Mouse (Mus musculus) spleen, postnatal 14 days (tissue): Measurements from ENCODE around the gene Tsc22d1.

Experiments used
- DNase-seq, 2 experiments: peaks; one replicate each; pipeline ENCODE4 v3.0.0; 2021 to 2022; ENCODE audit warnings: low spot score in 2 of 2

The Tsc22d1 gene

DNA sequence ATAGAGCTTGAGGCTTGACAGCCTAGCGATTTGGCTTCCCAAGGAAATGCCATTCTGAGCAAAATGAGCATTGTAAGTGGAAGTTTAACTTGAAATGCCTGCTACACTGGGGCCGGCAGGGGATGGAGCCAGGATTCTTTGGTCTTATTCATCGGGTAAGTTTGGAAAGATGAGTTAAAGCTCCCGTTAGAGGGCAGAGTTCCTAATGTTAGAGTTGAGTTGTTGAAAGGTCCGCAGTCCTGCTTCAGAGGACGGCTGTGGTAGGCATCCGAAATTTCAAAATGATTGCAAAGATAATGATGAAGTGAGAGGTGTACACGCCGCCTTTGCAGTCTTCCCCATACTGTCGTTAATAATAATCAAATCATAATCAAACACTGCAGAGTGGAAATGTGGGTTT is 27.4 kb downstream of the Tsc22d1 start:
- no peak for DNase-seq

DNA sequence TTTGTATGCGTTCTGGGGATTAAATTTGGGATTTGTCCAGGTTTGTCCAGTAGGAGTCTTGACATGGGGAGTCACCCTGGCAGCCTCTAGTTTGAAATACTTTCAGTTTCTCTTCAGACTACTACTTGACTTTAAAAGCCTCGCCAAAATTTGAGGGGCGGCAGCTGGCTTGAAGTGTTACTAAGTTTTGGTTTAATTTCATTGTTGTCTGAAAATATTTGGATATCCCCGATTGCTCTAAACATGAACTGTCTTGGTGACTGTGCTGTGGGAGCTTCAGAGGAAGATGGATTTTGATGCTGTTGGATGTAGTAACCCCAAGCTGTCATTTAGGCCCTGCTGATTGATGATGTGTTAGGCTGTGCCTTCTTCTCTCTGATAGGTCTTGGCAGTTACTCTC is 34.2 kb downstream of the Tsc22d1 start:
- no peak for DNase-seq

DNA sequence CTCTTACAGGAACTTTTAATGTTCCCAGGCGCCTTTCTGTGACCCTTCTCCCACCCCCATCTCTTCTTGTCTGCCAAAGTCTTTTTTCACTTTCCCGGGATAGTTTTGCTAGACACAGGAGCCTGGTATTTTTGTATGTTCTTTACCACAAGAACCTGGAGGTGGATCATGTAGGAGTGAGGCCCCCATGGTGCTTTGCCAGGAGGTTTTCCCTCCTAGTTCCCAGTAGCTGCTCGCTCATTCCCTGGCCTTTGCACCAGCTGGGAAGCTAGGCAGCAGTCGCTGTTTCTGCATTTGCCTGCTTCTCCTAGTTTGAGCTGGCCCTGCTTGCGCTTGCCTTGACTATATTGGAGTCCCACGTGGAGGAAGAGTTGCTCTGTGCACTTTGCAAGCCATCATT is 36.2 kb downstream of the Tsc22d1 start:
- DNase-seq: no peak

DNA sequence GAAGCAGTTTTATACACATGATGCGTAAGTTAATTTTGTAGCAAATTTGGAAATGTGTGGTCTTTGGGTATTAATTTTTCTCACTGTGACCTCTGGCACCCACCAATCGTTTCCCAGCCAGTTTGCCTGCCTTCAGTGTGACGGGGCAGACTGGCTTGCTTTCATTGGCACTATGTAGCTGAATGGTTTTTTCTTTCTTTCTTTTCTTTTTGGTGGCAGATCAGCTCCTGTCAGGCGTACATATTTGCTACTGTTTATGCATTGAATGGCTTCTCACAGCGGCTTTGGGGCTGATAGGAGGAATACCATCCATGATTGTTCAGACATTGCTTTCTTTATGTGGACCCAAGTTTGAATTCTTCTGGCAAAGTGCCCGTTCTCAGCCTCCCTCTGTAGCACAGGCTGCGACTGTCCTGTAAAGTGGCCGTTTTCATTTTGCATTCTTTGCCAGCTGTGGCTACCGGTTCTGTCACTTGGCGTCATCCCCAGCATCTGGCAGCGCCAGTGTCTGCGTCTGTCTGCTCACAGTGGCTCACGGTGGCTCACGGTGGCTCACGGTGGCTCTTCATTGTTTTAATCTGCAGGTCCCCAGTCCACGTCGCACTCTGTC is 38.1 kb downstream of the Tsc22d1 start:
- DNase-seq: no peak

DNA sequence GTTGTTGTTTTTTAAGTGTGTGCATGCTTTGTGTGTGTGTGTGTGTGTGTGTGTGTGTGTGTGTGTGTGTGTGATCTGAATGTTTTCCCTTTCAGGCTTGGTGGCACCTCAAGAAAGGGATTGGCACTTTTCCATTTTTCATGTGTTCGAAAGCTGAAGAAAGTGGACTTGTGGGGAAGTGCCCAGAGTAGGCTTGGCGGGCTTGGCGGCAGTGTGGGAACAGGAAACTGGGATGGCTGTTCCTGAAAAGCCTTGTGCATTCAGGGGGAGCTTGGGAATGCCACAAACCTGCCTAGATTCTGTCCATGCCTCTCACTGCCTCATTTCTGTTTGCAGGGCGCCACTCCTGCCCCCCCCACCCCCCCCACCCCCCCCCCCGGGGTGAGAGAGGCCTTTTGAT is 39.9 kb downstream of the Tsc22d1 start:
- DNase-seq: no peak

DNA sequence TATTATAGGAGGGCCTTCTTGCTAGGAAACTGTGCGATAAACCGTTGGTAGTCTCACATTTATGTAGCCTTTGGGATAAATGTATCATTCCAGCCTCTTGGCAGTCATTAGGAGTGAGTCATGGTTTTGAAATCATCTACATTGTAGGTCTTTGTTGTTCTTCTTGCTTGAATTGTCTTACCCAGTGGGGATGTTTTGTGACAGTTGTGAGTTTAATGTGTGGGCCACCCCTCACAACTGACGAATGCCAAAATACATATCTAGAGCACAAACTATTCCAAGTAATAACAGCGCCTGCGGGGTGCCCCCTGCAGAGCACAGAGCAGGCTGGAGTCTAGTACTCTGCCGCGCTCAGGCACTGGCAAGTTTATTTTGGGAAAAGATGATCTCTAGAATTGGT is 40.4 kb downstream of the Tsc22d1 start:
- no peak for DNase-seq

DNA sequence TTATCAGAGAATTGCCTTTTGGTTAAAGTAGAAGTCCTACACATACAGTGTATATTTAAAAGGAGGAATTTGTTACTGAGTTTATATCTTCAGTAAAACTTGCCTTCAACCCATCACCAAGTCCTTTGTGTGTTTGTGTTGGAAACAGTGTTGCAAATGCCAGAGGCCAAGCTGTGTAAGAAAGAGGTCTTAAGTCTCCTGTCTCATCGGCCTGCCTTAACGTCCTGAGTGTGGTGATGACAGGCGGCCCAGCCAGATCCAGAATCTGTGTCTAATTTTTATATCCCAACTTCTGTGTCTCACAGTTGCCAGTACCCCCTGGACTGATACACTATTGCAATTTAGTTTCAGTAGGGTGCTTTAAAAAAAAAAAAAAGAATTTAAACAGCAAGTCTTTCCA is 42.9 kb downstream of the Tsc22d1 start:
- no peak for DNase-seq

DNA sequence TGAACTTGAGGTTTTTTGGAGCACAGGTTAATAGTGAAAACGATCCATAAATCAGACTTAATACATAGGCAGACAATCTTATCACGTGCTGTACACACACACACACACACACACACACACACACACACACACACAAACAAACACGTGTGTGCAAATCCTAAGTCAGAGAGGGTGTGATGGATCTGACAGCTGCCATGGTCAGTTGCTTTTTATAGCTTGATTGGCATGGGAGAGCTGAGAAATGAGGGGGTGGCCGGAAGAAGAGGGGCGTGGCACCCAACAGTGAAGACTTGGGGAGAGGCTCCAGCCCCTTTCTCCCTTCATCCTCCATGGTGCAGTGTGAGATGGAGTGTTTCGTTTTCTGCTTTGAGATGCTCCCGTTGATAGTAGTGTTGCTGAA is 45.4 kb downstream of the Tsc22d1 start:
- no peak for DNase-seq

DNA sequence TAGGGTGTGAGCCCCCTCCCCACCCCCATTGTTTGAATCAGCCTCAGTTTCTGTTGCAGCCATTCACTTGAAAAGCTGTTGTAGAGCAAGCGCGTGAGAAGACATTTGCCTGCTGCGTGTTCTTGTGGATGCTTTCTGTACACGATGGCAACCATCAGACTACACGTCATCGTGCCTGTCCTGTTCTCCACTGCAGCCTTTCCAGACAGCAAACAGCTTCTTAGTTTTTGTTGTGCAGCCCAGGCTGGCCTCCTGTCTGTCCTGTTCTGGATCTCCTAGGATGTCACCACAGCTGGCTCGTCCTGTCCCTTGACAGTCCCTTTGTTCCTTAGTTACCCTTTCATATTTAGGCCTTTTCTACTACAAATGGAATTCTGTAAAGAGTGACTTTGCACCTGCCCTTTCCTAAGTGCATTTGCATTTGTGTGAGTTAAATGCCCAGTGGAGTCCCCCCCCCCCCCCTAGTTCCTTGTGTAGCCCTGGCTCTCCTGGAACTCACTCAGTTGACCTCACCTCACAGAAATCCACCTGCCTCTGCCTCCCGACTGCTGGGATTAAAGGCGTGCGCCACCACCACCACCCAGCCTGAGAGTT is 46.5 kb downstream of the Tsc22d1 start:
- DNase-seq: no peak

DNA sequence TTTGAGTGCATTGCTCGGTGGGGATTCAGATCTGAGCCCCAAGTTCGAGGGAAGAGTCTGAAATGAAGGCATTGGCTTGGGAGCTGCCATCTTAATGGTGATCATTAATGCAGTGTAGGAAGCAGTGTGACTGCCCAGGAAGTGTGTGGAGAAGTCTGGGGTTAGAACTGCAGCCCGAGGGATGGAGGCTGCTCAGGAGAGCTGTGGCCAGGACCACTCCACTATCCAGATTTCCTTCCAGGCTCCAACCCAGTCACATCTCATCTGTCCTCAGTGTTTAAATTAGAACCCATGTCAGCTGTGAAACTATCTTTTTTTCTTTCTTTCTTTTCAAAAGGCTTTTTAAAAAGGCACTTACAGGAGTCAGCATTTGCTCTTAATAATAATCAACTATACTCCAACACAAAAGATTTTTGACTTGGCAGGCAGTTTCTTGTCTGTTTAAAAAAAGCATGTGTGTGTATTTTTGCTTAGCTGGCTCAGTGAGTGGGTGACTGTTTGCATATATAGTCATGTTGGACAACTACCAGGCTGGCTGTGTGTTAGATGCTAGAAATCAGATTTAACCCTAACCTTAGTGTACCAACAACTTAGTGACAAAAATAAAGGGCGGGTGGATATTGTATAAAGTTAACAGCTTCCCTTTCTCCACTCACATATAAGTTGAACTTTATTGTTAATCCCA is 48.8 kb downstream of the Tsc22d1 start:
- no peak for DNase-seq

DNA sequence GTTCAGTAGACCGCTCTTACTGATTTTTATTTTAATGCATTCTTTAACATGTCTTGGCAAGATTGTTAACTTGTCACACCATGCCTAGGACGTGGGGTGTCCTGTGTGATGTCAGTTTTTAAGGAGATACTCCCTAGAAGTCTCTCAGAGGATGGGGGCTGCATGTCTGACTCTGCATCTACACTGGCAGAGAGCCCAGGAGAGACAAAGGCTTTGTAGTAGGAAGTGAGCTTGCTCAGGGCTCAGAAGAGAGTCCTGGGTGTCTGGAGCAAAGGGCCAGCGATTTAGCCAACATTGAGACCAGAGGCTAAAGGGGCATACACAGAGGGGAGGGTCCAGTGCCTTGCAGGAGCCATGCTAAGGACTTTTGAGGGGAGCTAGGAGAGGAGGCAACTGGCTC is 50.2 kb downstream of the Tsc22d1 start:
- DNase-seq: no peak

DNA sequence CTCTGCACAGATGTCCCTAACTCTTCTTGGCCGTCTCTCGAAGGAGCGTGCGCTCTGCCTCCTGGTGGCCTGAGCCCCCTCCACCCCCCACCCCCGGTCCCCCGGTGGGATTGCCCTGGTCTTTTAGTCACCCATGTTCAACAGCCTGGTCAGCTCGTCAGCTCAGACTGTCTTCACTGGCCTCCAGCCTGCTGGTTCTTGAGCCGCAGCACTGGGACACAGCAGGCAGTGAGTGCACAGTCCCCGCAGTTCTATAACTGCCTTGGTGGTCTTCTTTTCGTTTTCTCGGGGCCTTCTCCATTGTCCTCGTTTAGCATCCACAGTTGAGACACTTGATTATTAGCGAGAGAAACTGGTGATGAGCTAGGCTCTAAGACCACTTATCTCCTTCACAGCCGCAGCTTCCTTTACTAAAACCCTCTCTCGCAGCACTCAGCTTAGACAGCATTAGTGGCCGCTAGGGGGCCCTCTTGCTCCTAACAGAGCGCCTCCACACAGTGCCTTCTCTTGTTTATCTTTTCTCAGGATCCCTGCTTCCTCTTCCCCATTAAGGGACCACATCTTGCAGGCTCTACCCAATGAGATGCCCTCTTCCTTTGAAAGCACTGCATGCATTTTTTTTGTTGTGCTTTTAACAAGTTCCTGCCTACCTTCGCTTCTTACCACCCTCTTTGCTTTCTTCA is 52.0 kb downstream of the Tsc22d1 start:
- DNase-seq: peak; percentile 19 to 54

DNA sequence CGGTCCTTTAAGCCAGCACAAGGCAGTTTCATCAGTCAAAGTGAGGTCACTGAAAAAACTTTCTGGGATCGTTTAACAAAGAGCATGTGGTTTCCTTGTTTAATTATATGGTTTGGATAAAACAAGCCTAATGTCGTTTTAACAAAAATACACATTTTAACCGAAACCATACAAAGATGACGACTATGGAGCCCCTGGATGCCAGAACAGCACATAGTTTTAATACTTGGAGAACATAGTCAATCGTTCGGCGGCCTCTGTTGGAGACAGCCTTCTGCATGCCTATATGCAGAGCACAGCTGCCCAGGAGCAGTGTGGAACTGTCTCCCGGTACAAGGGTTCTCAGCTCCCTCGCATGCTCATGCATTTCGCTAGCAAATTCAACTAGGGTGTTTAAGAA is 53.2 kb downstream of the Tsc22d1 start:
- DNase-seq: no peak

DNA sequence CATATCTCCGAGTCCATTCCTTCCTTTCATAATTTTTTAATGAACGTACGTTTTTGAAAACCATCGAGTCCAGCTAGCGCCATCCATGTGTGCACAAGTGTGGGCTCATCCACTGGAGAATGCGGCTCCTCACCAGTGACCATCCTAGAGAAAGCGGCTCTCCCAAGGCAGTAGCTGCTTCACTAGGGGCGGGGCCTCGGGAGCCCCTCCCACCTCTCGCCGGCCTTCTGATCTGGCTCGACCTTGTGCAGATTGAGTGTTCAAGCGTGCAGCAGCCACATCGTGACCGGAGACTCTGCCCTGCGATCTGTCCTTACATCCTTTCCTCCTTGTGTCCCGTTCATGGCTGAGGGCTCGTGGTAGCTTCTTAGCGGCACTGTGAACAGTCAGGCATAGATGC is 56.5 kb downstream of the Tsc22d1 start:
- no peak for DNase-seq

DNA sequence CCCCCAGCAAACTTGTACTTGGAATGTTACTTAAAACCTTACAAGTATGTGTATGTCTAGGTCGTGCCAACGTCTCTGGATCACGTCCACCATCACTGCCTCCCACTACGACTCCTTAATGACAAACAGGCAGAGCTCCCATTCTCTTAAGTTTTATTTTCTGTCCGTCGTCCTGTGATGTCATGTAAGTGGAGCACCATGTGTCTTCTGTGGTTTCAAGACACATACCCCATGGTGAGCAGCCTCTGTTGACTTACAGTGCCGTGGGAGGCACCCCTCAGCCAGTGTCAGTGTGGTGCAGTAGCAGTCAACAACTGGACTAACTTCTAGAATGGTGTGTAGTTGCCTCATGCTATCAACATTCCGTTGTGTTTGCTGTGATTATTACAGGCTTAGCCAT is 57.7 kb downstream of the Tsc22d1 start:
- DNase-seq: no peak

DNA sequence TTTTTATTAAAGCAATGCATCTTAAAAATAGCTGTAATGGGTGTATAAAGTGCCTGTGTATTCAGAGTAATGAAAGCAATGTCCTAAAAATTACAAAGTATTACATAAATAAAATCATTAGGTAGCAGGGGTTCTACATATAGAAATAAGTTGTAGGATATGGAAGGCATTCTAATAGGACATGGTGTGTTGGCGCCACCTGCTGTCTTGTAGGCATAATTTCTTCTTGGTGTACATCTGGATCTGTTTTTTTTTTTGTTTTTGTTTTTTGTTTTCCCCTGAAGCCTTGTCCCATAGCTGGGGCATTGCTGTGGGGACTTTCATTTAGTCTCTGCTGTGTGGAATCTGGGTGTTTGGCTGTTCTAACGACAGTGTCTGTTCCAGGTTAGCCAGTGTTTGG is 58.6 kb downstream of the Tsc22d1 start:
- DNase-seq: peak in 1 of 2 experiments; percentile 13

DNA sequence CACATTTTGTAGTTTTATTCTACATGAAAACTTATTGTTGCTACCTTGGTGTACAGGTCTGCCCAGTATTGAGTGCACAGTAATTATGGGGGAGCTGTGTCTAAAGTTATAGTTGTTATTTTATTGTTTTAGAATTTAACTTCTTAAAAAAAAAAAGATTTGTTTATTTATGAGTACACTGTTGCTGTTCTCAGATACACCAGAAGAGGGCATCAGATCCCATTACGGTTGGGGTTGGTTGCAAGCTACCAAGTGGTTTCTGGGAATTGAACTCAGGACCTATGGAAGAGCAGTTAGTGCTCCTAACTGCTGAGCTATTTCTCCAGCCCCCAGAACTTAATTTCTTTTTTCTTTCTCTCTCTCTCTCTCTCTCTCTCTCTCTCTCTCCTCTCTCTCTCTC is 59.4 kb downstream of the Tsc22d1 start:
- DNase-seq: no peak

DNA sequence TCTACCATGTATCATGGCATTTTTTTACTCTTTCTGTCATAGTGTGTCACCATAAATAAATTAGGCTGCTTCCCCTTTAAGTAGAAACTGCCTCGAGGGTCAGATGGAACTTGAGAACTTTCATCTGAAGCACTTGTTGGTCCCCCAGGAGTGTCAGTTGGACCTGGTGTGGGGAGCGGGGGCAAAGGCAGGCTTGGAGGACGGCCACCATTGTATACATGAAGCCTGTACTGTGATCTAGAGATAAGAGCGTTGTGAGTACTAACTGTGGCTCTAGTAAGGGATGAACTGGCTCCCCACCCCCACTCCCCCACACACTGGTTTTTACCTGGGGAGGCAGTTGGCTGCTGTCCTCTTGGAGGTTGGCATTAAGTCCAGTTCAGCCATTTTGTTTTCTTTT is 62.0 kb downstream of the Tsc22d1 start:
- DNase-seq: no peak

DNA sequence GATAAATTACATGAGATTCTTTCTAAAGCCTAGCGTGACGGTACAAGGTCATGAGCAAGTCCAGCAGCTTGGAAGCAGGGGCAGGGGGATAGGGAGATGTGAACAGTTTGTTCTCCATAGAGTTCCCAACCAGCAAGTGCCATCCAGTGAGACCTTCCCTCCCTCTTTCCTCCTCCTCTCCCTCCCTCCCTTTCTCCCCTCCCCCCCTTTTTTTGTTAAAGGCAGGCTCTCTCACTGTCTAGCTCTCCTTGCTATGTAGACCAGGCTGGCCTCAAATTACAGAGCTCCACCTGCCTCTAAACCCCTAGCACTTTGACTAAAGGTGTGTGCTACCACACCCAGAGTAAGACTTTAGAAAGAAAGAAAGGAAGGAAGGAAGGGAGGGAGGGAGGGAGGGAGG is 63.3 kb downstream of the Tsc22d1 start:
- no peak for DNase-seq

DNA sequence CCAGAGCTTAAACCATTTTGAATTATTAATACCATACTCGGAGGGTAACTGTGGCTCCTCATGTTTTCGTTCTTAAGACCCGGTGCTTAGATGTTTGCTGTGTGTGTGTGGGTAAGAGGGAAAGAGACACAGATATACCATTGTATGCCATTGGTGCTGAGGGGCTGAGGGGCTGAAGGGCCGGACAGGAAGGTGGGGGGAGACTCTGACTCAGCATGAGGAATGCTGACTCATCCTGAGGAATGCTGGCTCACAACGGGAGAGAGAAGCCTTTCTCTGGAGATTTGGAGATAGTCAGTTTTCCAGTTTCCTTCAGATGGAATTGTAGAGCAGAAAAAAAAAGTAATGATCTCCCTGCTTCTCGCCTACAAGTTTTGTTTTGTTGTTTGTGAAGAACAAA is 63.9 kb downstream of the Tsc22d1 start:
- DNase-seq: no peak

DNA sequence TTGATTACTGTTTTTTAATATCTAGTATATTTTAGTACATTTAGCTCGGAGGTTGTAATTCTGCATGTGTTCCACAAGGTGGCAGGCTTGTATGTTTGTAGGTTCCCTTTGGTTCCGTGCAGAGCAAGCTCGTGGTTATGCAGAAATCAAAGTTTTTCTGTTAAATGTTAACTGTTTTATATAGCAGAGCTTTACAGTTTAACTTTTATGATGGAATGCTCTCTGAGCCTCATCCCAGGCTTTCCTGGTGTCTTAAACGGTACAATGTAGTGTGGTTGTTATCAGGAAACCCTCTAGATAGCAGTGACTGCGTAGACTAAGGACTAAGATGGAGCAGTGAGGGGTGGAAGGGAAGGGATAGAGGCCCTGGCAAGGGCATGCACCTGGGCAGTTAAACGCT is 65.1 kb downstream of the Tsc22d1 start:
- no peak for DNase-seq

DNA sequence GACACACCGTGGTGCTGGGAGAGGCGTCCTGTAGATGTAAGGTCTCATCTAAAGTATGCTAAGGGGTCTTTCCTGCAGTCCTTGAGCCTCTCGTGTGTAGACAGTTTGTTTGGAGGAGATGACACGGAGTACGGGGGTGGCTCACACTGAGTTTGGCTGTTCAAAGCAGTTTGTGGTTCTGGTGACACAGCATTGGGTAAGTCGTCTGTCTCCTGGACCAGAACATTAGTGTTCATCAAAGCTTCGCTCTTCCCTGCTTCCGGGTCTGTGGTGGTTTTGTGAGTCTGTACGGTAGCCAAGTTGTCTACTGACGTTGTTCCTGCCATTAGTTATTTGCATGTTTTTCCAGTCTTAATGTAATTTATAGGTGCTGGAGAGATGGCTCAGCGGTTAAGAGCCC is 65.7 kb downstream of the Tsc22d1 start:
- no peak for DNase-seq

DNA sequence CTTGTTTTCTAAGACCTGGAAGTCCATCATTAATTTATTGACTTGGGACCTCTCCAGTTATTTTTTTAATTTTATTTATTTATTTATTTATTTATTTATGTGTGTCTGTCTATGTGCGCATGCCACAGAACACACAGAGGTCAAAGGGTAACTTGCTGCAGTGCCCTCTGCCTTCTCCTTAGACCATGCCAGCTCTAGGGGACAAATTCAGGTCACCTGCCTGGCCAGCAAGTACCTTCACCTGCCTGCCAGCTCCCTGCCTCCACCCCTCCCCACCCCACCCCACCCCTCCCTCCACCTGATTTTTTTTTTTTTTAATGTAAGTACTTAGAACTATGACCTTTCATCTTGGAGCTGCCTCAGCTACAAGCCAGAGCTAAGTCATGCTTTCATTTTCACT is 68.9 kb downstream of the Tsc22d1 start:
- DNase-seq: no peak
